Mouse (Mus musculus) inflammation-experienced regulatory T-cells, adult 6 months (primary cell): Measurements from ENCODE around the gene Pecam1. TPM values are rescaled to one million over a fixed set of nuclear protein-coding genes. Genes with fewer than 3 reads are reported as not detected.
"Not testable (repeated sequence)": the region's sequence is repeated elsewhere in the genome, so short reads cannot be mapped to it uniquely, and the experiment has no call there.

Source experiments
- ATAC-seq: one replicate; pipeline ENCODE4 v1.8.0; 2017
- polyA plus RNA-seq, 3 experiments: library from polyadenylated mRNA; unstranded; fragments of 100-300 nt; shearing (Covaris generic); gene quantifications; one replicate each; pipeline ENCODE4 v1.2.1; 2017

Gene Pecam1
- polyA plus RNA-seq, 3 experiments from 2014 or later: 44.4 to 106 (median 100) TPM

DNA sequence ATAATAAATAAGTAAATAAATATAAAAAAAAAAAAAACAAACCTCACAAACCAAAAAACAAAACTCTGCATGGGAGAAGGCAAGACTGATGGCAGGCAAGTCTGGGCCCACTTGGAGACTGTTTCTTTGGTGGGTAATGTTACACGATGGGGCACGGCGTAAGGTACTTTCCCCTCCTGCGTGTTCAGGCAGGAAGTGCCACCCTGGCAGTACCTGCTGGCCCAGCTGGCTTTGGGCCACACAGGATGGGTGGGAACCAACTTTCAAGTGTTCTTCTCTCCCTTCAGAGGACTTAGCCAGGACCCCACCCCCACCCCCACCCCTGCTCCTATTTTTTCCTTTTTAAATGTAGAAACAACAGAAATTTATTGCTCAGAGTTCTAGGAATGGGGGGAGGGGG, 85.1 kb downstream of the Pecam1 start:
- peak; percentile 86 for ATAC-seq

DNA sequence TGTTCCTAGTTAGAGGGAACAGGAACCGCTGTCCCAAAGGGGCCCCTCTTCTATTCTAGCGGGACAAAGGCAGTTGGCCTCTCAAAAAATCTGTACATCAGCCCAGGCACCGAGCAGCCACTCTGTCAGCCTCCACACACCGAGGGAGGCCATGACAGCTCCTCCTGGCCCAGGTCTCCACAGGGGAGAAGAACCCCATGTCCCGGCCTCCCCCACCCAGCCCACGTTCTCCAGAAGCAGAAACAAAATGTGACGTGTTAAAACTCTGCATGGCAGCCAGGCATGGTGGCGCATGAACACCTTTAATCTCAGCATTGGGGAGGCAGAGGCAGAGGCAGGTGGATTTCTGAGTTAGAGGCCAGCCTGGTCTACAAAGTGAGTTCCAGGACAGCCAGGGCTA, 85.7 kb downstream of the Pecam1 start:
- no peak for ATAC-seq

DNA sequence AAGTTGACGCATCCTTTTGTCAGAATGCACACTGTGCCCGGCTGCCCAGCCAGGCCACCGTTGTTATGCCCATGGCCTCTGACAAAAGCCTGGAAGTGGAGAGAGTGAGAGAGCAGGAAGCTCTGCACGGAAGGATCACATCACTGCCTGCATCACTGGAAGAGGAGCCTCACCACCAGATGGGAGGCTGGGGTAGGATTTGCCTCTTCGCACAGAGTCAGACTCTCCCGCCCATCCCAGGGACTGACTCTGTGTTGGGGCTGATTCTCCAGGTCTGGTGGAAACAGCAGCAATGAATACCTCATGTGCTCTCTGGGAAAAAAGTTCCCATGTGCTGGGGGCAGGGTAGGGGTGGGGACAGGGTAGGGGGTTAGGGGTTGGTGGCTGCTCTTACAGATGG, 86.6 kb downstream of the Pecam1 start:
- no peak for ATAC-seq

DNA sequence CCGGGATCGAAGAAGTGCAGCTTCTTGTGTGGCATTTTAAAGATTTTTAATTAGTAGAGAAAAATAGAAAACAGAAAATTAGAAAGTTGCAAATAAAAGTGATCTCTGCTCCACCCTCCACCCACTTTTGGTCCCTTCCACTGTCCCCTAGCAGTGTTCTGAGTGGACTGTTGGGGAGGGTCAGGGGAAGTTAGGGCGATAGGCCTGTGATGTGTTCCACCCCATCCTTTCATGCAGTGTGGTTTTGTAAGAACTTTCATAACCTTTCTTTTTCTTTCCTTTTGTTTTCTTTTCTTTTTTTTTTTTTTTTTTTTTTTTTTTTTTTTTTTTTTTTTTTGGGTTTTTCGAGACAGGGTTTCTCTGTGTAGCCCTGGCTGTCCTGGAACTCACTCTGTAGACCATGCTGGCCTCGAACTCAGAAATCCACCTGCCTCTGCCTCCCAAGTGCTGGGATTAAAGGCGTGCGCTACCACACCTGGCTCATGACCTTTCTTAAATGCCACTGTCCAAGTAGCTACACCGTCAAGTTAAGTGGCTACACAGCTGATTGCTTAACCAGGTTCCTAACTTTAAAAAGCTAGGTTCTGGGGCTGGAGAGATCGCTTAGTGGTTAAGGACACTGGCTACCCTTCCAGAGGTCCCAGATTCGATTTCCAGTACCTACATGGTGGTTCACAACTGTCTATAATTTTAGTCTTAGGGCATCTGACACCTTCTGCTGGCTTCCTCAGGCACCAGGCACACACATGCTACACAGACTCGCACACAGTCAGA, 87.6 kb downstream of the Pecam1 start:
- ATAC-seq: no peak

- ATAC-seq: no peak
Measured at GRCm38 (mm10) chr11:106660453-106661081, 89.9 kb downstream of the Pecam1 start.

DNA sequence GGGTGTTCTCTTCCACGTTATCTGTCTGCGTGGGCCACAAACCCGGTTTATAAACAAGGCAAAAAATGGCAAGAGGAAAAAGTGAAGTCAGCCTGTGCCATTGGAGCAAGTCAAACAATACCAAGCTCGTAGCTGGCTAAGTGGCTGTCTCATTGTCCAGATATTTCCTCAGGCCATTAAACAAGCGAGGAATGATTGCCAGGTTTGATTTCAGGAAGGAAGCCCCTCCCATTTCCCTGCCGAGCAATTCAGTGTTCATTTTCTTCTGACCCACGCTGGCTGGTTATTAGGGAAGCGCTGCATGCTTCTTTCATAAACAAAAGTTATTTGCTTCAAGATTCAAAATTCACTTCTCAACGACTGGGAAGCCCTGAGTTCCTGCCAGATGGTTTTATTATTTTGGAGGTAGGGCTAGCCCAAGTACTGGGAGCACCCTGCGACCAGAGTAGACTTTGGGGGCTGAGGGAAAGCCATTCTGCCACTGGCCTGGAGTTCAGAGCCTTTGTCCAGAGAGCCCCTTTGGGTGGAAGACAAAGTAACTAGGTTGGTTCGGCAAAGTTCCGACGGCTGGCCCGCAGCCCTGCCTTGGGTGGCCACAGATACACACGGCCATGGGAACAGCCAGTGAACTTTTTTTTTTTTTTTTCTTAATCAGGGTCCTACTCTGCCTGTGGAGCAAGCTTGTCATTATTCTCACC, 90.7 kb downstream of the Pecam1 start:
- ATAC-seq: no peak

- peak; percentile 81 for ATAC-seq
Measured at GRCm38 (mm10) chr11:106658051-106658880, 92.2 kb downstream of the Pecam1 start.

- not testable (repeated sequence) for ATAC-seq
Measured at GRCm38 (mm10) chr11:106656896-106657498, 93.4 kb downstream of the Pecam1 start.

- peak; percentile 77 for ATAC-seq
Measured at GRCm38 (mm10) chr11:106648347-106648746, 102.1 kb downstream of the Pecam1 start.

GRCm38 (mm10) chr11:106642966-106643637, 107.3 kb downstream of the Pecam1 start:
- ATAC-seq: no peak

DNA sequence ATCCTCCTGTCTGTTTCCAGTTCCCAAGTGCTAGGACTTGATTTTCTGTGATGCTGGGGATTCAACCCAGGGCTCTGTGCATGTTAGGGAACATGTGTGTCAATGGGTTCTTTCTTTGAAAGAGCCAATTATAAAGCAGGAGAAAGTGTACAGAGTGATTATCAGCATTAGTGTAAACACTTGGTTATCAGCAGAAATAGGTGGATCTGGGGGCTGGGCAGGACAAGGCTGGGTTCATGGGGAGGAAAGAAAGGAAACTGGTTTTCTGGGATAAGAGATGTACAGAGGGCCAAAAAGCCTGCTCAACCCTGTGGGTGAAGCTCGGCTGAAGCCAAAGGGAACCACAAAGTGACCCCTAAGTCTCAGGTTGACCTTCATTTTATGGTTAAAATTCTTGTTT, 108.8 kb downstream of the Pecam1 start:
- no peak for ATAC-seq

DNA sequence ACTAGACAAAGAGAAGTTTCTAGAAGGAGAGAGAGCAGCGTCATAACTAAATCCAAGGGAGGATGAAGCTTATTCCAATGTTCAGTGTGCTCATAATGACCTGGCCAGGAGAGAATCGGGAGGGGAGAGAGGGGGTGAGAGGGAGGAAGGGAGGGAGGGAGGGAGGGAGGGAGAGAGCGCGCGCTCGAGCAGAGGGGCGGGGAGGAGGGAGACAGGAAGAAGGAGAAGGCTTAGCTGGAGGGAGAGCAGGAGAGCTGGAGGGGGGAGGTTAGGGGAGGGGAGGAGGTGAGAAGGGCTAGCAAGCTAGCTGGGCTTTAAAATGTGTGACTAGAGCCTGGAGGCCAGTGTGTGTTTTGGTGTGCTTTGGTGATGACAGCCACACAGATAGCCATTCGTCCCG, 110.4 kb downstream of the Pecam1 start:
- no peak for ATAC-seq

GRCm38 (mm10) chr11:106639356-106639692, 111.1 kb downstream of the Pecam1 start:
- no peak for ATAC-seq

DNA sequence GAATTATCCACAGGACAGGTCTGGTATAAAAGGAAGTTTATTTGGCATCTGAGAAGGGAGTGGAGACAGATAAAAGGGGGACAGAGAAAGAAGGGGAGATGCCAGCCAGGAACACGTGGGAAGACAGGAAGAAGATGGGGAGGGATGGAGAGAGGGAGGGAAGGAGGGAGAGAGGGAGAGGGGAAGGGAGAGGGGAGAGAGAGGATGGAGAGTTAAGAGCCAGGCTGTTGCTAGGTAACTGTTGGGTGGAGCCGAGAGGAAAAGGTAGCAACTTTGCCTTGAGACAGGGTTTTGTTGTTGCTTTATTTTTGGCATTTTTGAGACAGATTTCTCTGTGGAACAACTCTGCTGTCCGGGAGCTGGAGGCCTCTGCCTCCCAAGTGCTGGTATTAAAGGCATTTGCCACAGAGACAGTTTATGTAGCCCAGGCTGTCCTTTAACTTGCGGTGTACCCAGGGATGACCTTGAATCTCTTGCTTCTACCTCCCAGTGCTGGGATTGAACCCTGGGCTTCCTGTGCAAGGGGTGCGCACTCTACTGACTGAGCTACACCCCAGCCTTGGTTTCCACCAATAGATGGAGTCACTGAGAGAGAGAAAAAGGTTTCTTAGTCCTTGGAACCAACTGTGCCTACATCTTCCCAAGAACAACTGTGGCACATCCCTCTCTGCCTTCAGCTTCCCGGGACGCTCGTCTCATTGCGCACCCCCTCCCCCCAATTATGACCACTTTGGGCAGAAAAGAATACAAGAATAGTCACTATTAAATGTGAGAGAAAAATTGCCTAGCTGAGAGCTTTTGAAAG, 111.7 kb downstream of the Pecam1 start:
- no peak for ATAC-seq

GRCm38 (mm10) chr11:106637754-106638153, 112.7 kb downstream of the Pecam1 start:
- ATAC-seq: no peak

DNA sequence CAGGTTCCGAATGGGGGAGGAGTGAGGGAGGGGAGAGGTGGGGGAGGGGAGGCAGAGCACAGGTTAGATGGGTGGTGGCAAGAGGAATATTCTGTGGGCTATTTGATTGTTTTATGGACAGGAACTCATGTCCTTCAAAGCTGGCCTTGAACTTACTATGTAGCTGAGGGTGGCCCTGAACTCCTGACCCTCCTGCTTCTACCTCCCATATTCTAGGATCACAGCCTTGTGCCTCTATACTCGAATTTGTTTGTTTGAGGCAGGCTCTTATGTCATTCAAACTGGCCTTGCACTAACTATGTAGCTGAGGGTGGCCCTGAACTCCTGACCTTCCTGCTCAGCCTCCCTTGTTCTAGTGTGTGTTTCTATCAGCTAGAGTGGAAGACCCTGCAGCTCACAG, 114.5 kb downstream of the Pecam1 start:
- no peak for ATAC-seq

GRCm38 (mm10) chr11:106634175-106634574, 116.3 kb downstream of the Pecam1 start:
- not testable (repeated sequence) for ATAC-seq

GRCm38 (mm10) chr11:106633456-106633855, 117.0 kb downstream of the Pecam1 start:
- ATAC-seq: no peak

- ATAC-seq: peak; percentile 67
Measured at GRCm38 (mm10) chr11:106627692-106628091, 122.7 kb downstream of the Pecam1 start.

GRCm38 (mm10) chr11:106625577-106625976, 124.9 kb downstream of the Pecam1 start:
- ATAC-seq: no peak

GRCm38 (mm10) chr11:106623629-106624028, 126.8 kb downstream of the Pecam1 start:
- no peak for ATAC-seq
